Mouse (Mus musculus): ENCODE measurements at regions not wholly inside any gene's neighbourhood (a gene's known extent, or its start where the extent isn't known, plus 50 kb on each side); places are given as distances from the start of the nearest gene placed in this dataset.
A peak's percentile ranks its signal among the peaks of the same experiment; 100 is the strongest.
"Not testable (repeated sequence)": the region's sequence is repeated elsewhere in the genome, so short reads cannot be mapped to it uniquely, and the experiment has no call there.

DNA sequence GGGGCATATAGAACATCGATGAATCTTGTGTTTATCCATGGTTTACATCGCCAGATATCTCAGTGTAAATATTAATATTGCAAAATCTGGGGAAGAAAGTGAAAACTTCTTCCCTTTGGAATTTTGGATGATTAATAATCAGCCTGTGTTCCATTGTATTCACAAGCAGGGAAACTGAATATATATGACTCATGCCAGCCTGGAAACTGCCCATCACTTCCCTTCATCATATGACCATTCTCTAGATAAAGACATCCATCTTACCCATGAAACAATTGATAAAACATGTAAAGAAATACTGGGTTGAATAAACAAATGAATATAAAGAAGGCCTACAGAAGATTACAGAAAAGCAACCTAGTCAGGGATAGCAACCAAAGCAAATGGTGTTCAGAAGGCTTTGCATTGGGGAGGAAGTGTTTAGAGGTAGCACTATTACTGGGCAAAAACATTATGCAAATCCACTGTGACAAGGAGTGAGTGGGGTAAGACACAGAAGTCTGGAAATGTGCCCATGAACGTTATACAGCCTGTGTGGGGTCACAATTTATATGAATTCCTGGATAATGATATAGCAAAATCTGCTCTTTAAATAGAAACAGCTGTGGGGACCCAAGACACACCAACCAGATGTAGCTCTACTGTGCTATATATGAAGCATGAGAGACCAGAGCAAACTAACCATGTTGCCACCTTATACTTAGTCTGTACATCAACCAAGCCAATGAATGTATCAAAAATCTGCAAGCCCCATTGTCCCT is 238.5 kb upstream of the Sdr16c6 start:
- Histone ChIP-seq H3K4me1 (no peaks in the 10 kb centered on the region), H3K36me3 (no peaks in the 10 kb centered on the region), H3K9me3 (replicated peaks) (no peaks in the 10 kb centered on the region), H3K27me3 (ENCODE audit: low read depth, poor library complexity, severe bottlenecking) (no peaks in the 10 kb centered on the region), H3K4me3 (no peak overlapping the region), H3K27ac (replicated peaks) (no peak overlapping the region)
- DNase-seq (ENCODE audit: low spot score), result no peak
- WGBS, result 80% methylated on average over 3 of the region's 3 CpGs

- Histone ChIP-seq H3K27ac (replicated peaks) (no peak overlapping the region), H3K4me1 (no peaks in the 10 kb centered on the region), H3K9me3 (replicated peaks) (no peaks in the 10 kb centered on the region), H3K27me3 (ENCODE audit: low read depth, poor library complexity, severe bottlenecking) (no peaks in the 10 kb centered on the region), H3K36me3 (no peaks in the 10 kb centered on the region), H3K4me3 (no peak overlapping the region)
- DNase-seq (ENCODE audit: low spot score), result no peak
Observed at GRCm38 (mm10) chr4:4311496-4311895, 234.2 kb upstream of the Sdr16c6 start.

GRCm38 (mm10) chr4:4306922-4307321 is 229.6 kb upstream of the Sdr16c6 start:
- Histone ChIP-seq H3K27ac (replicated peaks) (no peak overlapping the region), H3K9me3 (replicated peaks) (no peaks in the 10 kb centered on the region), H3K36me3 (no peaks in the 10 kb centered on the region), H3K4me3 (no peak overlapping the region), H3K4me1 (no peaks in the 10 kb centered on the region), H3K27me3 (ENCODE audit: low read depth, poor library complexity, severe bottlenecking) (no peaks in the 10 kb centered on the region)
- no peak for DNase-seq (ENCODE audit: low spot score)
- WGBS, result 84% methylated on average over 3 of the region's 3 CpGs

GRCm38 (mm10) chr4:4305740-4306249 is 228.5 kb upstream of the Sdr16c6 start:
- H3K27ac ChIP-seq (replicated peaks), result no peak overlapping the region
- no peaks in the 10 kb centered on the region for H3K36me3 ChIP-seq
- no peaks in the 10 kb centered on the region for H3K27me3 ChIP-seq (ENCODE audit: low read depth, poor library complexity, severe bottlenecking)
- no peaks in the 10 kb centered on the region for H3K4me1 ChIP-seq
- DNase-seq (ENCODE audit: low spot score), result no peak
- no peaks in the 10 kb centered on the region for H3K9me3 ChIP-seq (replicated peaks)
- H3K4me3 ChIP-seq, result no peak overlapping the region

DNA sequence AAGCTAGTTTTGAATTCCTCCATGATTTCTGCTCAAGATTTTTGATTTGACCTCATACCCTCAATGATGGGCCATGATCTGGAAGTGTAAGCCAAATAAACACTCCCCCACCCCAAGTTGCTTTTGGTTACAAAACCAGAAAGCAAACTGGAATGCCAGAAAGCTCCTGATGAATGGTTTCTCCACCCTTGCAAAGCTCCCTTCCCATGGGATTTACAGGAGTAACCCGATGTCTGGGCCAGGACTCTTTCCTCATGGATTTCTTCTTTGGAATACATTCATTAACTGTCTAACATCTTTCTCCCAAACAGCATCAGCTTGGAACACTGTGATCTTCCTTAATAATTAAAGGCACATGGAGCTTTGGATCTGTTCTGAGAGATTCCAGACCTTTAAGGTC is 227.3 kb upstream of the Sdr16c6 start:
- H3K27ac ChIP-seq (replicated peaks), result no peak overlapping the region
- no peaks in the 10 kb centered on the region for H3K9me3 ChIP-seq (replicated peaks)
- WGBS, result 71% methylated on average over 1 of the region's 1 CpGs
- no peak for DNase-seq (ENCODE audit: low spot score)
- H3K27me3 ChIP-seq (ENCODE audit: low read depth, poor library complexity, severe bottlenecking), result no peaks in the 10 kb centered on the region
- no peaks in the 10 kb centered on the region for H3K4me1 ChIP-seq
- no peak overlapping the region for H3K4me3 ChIP-seq
- no peaks in the 10 kb centered on the region for H3K36me3 ChIP-seq

DNA sequence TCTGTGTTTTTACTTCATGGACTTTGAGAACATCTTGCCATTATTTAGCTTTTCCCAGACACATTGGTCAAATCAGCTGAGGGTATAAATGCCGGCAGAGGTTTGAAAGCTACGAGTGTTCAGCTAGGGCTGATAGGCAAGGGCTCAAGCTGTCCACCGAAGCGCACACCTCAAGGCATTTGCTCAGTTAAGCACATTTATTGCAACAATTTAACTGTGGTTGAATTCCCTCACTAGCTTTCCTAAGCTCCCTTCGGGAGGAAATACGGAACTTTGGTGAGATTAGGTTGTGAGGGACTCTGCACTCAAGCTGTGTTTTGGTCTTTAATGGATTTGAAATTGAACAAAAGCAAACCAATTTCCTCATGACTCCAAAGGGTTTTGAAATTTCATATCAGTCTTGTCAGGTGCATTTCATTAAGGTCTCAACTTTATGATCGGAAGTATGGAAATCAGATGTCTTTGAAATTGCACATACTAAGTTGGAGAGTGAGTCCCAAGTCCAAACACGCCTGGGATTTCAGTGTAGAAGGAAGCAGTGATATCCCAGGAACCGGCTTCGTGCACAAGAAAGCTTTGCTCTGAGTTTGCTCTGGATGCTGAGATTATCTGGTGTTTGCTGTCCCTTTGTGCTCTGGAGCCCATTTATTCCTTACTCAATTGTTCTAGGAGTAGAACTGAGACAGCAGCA is 223.0 kb upstream of the Sdr16c6 start:
- H3K36me3 ChIP-seq, result no peaks in the 10 kb centered on the region
- H3K4me3 ChIP-seq, result no peak overlapping the region
- WGBS, result 80% methylated on average over 10 of the region's 10 CpGs
- no peaks in the 10 kb centered on the region for H3K4me1 ChIP-seq
- DNase-seq (ENCODE audit: low spot score), result no peak
- no peaks in the 10 kb centered on the region for H3K27me3 ChIP-seq (ENCODE audit: low read depth, poor library complexity, severe bottlenecking)
- no peak overlapping the region for H3K27ac ChIP-seq (replicated peaks)
- H3K9me3 ChIP-seq (replicated peaks), result no peaks in the 10 kb centered on the region

DNA sequence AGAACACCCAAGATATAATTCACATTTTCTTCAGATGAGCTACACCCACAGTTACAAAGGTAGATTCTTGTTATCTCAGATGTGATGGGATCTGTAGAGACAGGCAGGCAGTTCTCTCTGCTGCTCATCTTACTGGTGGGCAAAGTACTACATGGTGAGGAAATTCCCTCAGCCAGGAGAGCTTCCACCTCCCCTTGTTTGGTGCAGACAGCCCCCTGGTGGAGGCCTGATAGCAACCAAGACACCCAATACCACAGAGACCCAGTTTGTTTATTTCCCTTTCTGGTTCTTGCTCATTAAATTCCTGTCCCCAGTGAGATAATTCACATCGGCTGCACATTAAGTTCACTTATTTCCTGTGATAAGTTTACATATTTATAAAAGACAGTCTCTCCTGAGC is 222.3 kb upstream of the Sdr16c6 start:
- Histone ChIP-seq H3K4me1 (no peaks in the 10 kb centered on the region), H3K9me3 (replicated peaks) (no peaks in the 10 kb centered on the region)
- 68% methylated on average over 1 of the region's 1 CpGs for WGBS

DNA sequence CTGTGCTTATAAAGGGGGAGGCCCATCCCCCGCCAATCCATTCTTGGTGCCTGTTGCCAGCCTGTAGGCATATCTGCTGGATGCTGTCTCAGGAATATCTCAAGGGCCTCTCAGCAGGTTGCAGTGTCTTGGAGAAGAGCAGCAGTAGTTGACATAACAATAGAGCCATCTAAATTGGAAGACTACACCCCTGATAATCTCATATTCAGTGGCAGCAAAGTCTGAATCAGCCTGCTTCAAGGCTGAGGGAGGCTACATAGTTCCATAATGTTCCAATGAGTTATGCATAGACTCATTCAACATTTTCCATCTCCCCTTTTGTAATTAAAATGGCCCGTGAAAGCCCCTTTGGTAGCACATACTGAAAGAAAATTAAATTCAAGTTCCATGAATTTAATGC is 172.3 kb upstream of the Sdr16c6 start:
- H3K9me3 ChIP-seq (replicated peaks), result peaks cover 18% of the 10 kb centered on the region; the same call in 1 of the 2 replicates
- H3K27ac ChIP-seq (replicated peaks), result no peak overlapping the region
- no peaks in the 10 kb centered on the region for H3K27me3 ChIP-seq (ENCODE audit: low read depth, poor library complexity, severe bottlenecking)
- H3K4me1 ChIP-seq, result no peaks in the 10 kb centered on the region
- H3K4me3 ChIP-seq, result no peak overlapping the region
- WGBS, result 77% methylated on average over 2 of the region's 2 CpGs
- H3K36me3 ChIP-seq, result no peaks in the 10 kb centered on the region
- no peak for DNase-seq (ENCODE audit: low spot score)

More for the DNA sequence above, 222.3 kb upstream of the Sdr16c6 start:
- H3K27ac ChIP-seq (replicated peaks), result no peak overlapping the region
- DNase-seq (ENCODE audit: low spot score), result peak; percentile 13
- H3K4me3 ChIP-seq, result no peak overlapping the region
- H3K27me3 ChIP-seq (ENCODE audit: low read depth, poor library complexity, severe bottlenecking), result no peaks in the 10 kb centered on the region
- H3K36me3 ChIP-seq, result no peaks in the 10 kb centered on the region

DNA sequence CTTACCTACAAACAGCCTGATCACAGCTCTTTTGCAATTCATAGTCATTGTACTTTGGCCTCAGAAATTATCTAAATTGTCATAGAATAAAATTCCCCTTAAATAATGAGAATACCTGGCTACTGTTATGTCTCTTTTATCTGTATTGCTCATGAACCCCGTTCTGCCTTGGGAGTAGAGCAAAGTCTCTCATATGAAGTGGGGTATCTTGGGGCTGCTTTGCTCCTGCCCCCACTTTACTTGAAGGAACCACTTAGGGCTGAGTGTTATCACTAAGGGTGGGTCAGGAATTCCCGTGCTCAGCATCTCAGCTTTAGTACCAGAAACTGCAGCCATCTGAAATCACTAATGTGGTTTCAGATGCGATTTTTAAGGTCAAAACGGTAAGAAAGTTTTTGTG is 170.3 kb upstream of the Sdr16c6 start:
- WGBS, result 71% methylated on average over 4 of the region's 4 CpGs
- no peak overlapping the region for H3K4me3 ChIP-seq
- no peak overlapping the region for H3K27ac ChIP-seq (replicated peaks)
- H3K4me1 ChIP-seq, result no peaks in the 10 kb centered on the region
- no peaks in the 10 kb centered on the region for H3K27me3 ChIP-seq (ENCODE audit: low read depth, poor library complexity, severe bottlenecking)
- DNase-seq (ENCODE audit: low spot score), result no peak
- H3K36me3 ChIP-seq, result no peaks in the 10 kb centered on the region
- peaks cover 18% of the 10 kb centered on the region; the same call in 1 of the 2 replicates for H3K9me3 ChIP-seq (replicated peaks)

DNA sequence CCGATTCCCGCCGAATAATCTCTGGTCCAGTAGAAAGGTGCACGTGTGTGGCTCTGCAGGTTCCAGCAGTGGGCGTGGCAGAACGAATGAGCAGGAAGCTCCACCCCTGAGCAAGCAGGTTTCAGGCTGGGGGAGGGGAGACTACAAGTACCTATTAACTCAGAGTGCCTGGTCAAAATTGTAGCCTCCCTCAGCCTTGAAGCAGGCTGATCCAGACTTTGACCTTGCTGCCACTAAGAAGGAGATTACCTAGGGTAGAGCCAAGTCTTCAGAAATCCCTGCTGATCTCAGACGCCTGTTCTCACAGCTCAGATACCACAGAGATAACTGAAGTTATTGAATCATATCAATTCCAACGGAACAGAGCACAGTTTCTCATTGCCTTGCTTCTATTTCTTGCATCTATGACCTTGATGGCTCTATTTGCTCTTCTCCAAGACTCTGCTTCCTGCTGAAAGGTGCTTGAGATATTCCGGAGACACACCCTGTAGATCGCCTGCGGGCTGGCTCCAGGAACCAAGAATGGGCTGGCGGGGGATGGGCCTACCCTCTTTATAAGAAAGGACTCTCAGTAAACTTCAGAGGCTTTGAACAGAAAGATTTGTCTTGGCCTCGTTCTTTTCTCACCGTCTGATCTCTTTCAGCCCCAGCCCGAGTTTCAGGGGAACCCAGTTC is 165.1 kb upstream of the Sdr16c6 start:
- not testable (repeated sequence) for H3K4me3 ChIP-seq; H3K27ac ChIP-seq (replicated peaks); DNase-seq (ENCODE audit: low spot score); H3K27me3 ChIP-seq (ENCODE audit: low read depth, poor library complexity, severe bottlenecking); H3K36me3 ChIP-seq; H3K9me3 ChIP-seq (replicated peaks); H3K4me1 ChIP-seq
- WGBS, result 89% methylated on average over 15 of the region's 15 CpGs

- WGBS, result 13% methylated on average over 1 of the region's 1 CpGs
- no peak overlapping the region for H3K27ac ChIP-seq (replicated peaks)
Observed at GRCm38 (mm10) chr4:4226209-4226608, 148.9 kb upstream of the Sdr16c6 start.

DNA sequence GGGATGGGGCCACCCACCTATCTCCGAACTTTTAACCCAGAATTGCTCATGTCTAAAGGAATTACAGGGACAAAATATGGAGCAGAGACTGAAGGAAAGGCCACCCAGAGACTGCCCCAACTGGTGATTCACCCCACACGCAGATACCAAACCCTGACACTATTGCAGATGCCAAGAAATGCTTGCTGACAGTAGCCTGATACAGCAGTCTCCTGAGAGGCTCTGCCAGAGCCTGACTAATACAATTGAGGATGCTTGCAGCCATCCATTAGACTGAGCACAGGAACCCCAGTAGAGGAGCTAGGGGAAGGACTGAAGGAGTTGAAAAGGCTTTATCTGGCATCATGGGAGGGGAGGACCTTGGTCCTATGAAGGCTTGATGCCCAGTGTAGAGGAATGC is 142.4 kb upstream of the Sdr16c6 start:
- Histone ChIP-seq H3K4me3 (no peak overlapping the region), H3K27ac (replicated peaks) (no peak overlapping the region), H3K4me1 (0 out of 2 replicates have a peak, but pooled peaks cover 3% of the 10 kb centered on the region), H3K36me3 (no peaks in the 10 kb centered on the region), H3K27me3 (ENCODE audit: low read depth, poor library complexity, severe bottlenecking) (no peaks in the 10 kb centered on the region), H3K9me3 (replicated peaks) (no peaks in the 10 kb centered on the region)
- DNase-seq (ENCODE audit: low spot score), result no peak
- WGBS, result 88% methylated on average over 2 of the region's 2 CpGs

More at GRCm38 (mm10) chr4:4226209-4226608, 148.9 kb upstream of the Sdr16c6 start:
- H3K4me1 ChIP-seq, result no peaks in the 10 kb centered on the region
- H3K4me3 ChIP-seq, result no peak overlapping the region
- no peak for DNase-seq (ENCODE audit: low spot score)
- no peaks in the 10 kb centered on the region for H3K36me3 ChIP-seq
- H3K27me3 ChIP-seq (ENCODE audit: low read depth, poor library complexity, severe bottlenecking), result no peaks in the 10 kb centered on the region
- H3K9me3 ChIP-seq (replicated peaks), result no peaks in the 10 kb centered on the region

GRCm38 (mm10) chr4:4211892-4212291 is 134.6 kb upstream of the Sdr16c6 start:
- DNase-seq (ENCODE audit: low spot score), result no peak
- Histone ChIP-seq H3K27me3 (ENCODE audit: low read depth, poor library complexity, severe bottlenecking) (no peaks in the 10 kb centered on the region), H3K36me3 (no peaks in the 10 kb centered on the region), H3K27ac (replicated peaks) (no peak overlapping the region), H3K4me3 (no peak overlapping the region), H3K4me1 (0 out of 2 replicates have a peak, but pooled peaks cover 1% of the 10 kb centered on the region), H3K9me3 (replicated peaks) (no peaks in the 10 kb centered on the region)
- 91% methylated on average over 2 of the region's 2 CpGs for WGBS

Measured in midbrain, embryonic 10.5 days (tissue).